Mouse (Mus musculus) brain, embryonic 14.5 days (tissue): ENCODE measurements around the gene Negr1.

Experiments
- CTCF ChIP-seq: fragments of 200-500 bp; IDR thresholded peaks from 2 replicates; pipeline ENCODE4 v1.5.1; 2012; ENCODE audit warnings: inconsistent platforms, mild to moderate bottlenecking, moderate library complexity, borderline replicate concordance; ENCODE audit not compliant: insufficient read depth, insufficient read length; ENCODE audit errors: extremely low read depth
- POLR2A ChIP-seq: fragments of 200-500 bp; IDR thresholded peaks from 2 replicates; pipeline ENCODE4 v1.6.1; 2012; ENCODE audit warnings: mild to moderate bottlenecking, inconsistent platforms, borderline replicate concordance; ENCODE audit not compliant: poor library complexity, insufficient read depth, insufficient read length, severe bottlenecking; ENCODE audit errors: extremely low read depth

GRCm38 (mm10) chr3:157085180-157085579 lies 523.6 kb downstream of the Negr1 start:
- no peak for TF ChIP-seq CTCF
- no peak for TF ChIP-seq POLR2A
